Mouse (Mus musculus): ENCODE measurements around the gene Mrpl22. TPM values are rescaled to one million over a fixed set of nuclear protein-coding genes. Genes with fewer than 3 reads are reported as not detected.
"Not testable (repeated sequence)": the region's sequence is repeated elsewhere in the genome, so short reads cannot be mapped to it uniquely, and the experiment has no call there.

The Mrpl22 gene
- total RNA-seq, 2 experiments from 2014 or later, result 30.3 to 34.9 TPM

- not testable (repeated sequence) for DNase-seq (ENCODE audit: low spot score in 2 of 2)
Observed at GRCm38 (mm10) chr11:58179986-58180385, 8.5 kb downstream of the Mrpl22 start.

DNA sequence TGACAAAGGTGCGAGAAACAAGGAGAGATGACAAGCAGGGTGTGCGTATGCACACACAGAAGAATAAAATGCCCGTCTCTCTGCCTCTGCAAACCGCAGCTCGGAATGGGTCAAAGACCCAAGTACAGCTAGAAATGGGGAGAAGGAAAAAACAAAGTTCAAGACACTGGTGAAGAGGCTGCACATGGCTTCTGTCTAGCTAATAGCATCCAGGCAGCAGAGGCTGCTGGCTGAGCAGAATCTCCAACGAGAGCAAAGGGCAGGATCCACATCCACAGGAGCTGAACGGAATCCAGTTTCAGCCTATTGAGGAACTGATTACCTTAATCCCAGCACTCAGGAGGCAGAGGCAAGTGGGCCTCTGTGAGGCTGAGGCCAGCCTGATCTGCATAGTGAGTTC lies 9.3 kb downstream of the Mrpl22 start:
- no peak for DNase-seq (ENCODE audit: low spot score in 2 of 2)

DNA sequence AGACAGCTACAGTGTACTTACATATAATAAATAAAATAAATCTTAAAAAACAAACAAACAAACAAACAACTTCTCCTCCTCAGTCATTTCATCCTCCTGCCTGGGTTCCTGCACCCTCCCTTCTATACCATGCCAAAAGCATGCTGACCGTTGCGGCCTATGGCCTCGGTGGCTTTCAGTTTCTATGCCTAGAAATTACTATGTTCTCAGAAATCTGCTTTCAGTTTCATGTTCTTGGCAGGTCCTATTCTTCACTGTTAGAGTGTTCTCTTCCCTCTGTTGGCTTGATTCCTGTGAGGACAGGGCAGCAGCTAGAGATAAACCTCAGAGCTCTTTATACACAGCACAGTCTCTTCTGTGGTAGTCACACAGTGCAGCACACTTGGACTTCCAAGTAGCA lies 12.1 kb downstream of the Mrpl22 start:
- no peak for DNase-seq (ENCODE audit: low spot score in 2 of 2)

DNA sequence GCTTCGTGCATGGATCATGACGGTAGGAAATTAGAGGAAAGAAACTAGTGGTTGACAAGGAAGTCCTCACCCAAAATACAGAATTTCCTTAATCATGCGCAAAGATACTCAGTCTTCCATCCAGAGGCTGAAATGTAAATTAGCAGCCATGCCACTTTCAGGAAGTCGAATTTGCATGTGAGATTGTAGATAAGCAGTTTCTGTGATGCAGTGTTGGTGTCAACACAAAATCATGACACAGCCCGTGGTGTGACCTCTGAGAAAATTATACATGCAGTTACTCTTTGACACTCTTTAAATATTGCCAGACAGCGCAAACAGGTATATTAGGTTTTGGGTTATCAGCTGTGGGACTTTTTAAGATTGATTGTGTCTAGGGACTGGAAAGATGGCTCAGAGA lies 18.2 kb downstream of the Mrpl22 start:
- DNase-seq (ENCODE audit: low spot score in 2 of 2), result no peak

DNA sequence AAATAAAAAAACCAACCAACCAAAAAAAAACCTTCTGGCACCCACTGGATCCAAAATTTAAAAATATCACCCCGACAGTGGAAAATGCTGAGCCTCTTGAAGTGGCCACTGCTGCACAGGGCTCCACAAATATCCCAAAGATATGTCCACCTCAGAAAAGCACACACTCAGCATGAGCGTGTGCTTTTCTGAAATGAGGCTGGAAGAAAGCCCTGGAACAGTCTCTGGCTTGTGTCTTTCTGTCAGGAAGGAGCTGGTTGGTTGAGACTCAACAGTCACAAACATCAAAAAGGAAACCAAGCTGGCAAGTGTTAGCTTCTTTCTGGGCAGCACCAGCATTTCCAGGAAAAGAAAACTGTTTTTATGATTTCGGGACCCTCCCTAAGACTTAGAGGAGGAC lies 21.9 kb downstream of the Mrpl22 start:
- DNase-seq (ENCODE audit: low spot score in 2 of 2), result no peak

DNA sequence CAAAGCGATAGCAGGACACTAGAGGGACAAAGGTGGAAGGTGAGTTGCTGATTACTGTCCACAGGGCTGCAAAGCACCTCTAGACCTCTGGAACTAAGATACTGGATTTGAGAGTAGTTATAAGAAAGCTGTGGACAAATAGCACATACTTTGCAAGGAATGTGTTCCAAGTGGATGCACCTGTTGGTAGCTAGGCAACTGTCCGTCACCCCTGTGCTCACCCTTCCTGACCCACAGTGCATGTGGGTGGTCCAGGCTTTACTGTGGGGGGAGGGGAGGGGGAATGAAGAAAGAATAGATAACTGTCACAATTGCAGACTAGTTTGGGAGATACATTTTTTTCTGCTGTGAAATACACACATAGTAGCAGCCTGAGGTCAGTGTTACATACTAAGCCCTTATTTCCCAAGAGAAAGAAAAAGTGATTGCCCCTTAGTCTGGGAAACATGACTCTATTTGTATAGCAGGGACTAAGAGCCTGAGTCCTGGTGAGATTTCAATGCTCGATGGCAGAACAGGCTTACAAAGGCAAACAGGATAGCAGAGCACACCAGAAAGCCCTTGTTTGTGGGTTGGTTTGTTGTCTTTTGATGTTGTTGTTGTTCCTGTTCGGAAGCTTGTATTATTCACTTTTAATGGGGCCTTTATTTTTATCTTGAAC lies 22.5 kb downstream of the Mrpl22 start:
- DNase-seq (ENCODE audit: low spot score in 2 of 2), result no peak

DNA sequence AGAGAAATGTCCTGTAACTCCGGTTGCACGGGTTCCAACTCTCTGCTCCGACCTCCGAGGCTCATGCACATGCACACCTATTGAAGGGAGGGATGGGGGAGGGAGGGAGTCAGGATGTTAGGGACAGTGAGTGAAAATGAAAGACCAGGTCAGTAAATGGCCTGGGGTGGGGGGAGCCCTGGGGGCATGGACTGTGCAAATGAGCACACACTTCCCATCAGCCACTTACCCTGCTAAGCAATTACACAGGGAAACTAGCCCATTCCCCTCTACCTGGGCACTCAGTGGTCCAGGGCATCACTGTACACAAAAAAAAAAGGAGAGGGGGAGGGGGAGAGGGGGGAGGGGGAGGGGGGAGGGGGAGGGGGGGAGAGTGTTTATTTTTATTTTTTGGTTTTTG lies 27.2 kb downstream of the Mrpl22 start:
- no peak for DNase-seq (ENCODE audit: low spot score in 2 of 2)

DNA sequence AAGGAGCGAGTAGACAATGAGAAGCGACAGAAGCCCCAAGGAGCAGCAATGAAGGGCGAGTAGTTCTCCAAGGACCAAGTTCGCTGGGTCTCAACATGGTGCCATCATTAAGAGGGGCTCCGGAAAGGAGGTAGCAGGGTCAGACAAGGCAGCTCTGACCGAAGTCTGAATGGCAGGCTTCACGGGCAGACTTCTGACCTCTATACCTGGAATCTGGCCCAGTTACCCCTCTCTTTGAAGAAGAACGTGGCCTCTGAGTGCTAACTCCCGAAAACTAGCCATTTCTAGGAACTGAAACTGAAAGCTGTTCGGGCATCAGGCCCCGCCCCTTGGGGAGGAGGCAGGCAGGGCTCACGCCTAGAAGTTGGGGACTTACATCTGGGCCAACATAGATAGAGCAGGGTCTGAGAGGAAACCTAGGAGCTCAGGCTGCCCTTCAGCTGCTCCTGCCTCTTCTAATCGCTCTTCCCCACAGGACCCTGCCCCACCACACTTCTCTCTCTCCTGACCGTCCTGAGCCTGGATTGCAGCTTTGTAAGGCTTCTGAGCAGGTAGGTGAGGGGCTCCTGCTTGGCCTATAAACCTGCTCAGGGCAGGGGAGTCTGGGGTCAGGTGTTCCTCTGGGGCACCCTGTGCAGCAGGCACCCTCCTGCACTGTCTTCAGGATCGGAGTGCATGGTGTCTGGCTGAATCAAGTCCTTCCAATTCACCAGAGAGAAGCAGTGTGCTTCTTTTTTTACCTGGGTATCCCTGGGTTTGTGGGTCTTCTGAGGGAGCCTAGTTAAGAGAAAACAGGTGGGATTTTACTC lies 28.0 kb downstream of the Mrpl22 start, which contains the start of the genes Igtp and Irgm2:
Igtp (plus strand) TSS at position 328 of the 809 bp plus-strand sequence.
Irgm2 (plus strand) TSS at position 390 of the 809 bp plus-strand sequence.
- DNase-seq (ENCODE audit: low spot score in 2 of 2), result peak; percentile 39 to 53

GRCm38 (mm10) chr11:58200226-58200625 lies 28.8 kb downstream of the Mrpl22 start:
- DNase-seq (ENCODE audit: low spot score in 2 of 2), result no peak

- no peak for DNase-seq (ENCODE audit: low spot score in 2 of 2)
Observed at GRCm38 (mm10) chr11:58201052-58201451, 29.6 kb downstream of the Mrpl22 start.

DNA sequence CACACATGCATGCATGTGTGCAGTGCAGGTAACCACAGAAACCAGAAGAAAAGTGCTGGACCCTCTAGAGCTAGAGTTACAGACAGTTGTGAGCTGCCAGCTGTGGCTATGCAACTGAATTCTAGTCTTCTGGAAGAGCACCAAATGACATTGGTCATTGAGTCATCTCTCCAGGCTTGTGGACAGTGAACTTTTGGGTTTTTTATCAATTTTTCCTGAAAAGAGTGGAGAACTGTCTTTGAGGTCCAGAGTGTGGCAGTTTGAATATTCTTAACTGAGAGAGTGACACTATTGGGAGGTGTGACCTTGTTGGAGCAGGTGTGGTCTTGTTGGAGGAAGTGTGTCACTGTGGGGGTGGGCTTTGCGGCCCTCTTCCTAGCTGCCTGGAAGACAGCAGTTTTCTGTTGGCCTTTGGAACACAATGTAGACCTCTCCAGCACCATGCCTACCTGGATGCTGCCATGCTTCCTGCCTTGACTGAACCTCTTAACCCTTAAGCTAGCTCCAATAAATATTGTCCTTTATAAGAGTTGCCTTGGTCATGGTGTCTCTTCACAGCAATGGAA lies 38.9 kb downstream of the Mrpl22 start:
- DNase-seq (ENCODE audit: low spot score in 2 of 2), result no peak

DNA sequence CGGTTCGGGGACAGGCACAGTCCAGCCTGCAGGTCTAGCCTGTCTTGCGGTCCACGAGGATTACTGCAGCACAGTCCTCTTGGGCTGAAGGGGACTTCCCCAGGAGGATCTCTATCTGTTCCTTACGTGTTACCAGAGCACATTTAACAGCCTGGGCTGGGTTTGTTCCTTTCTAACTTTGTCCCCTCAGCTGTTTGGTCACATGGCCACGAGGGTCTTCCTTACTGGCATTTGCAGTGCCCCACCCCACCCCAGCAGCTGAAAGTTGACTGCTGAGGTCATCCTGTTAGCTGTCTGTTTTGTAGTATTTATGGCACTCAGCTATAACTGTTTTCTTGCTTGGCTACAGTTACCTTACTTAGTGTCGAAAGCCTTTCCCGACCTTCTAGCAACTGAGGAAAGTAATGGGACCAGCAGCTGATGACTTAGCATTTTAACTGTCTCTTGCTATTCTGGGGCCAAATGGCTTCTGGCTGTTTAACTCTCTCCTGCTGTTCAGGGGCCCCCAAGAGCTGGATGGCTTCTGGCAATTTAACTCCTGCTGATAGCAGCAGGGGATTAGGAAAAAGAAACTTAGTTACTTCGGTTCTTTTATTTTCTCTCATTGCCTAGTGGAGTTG lies 39.7 kb downstream of the Mrpl22 start:
- no peak for DNase-seq (ENCODE audit: low spot score in 2 of 2)

- no peak for DNase-seq (ENCODE audit: low spot score in 2 of 2)
Observed at GRCm38 (mm10) chr11:58211682-58212067, 40.2 kb downstream of the Mrpl22 start.

DNA sequence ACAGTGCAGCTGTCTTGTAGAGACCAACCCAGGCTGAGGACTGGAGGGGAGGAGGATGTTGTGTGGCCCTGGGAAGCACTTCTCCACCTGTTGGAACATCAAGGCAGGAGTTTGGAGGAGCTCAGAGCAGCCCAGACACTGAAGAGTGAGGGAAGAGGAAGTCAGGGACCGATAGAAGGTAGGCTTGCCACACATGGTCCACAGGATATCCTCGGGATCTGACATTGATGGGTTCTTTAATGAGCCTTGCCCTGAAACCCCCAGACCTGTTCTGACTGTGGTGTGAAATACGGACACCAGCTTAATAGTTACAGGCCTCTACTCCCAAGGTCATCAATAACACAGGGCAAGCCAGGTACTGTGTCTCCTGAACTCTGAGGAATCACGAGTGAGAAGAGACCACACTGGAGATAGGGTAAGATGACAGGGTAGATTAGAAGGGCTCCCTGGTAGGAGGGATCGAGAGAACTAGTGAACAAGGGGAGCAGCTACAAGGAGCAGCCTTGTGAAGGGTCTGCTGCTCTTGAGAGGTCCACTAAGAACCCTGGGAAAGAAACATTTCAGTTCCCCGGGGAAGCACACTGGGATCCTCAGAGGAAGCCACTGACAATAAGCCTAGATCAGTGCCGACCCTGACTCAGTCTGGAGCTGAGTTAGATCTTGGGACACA lies 42.3 kb downstream of the Mrpl22 start:
- no peak for DNase-seq (ENCODE audit: low spot score in 2 of 2)

GRCm38 (mm10) chr11:58214391-58215048 lies 43.1 kb downstream of the Mrpl22 start:
- DNase-seq (ENCODE audit: low spot score in 2 of 2), result peak; percentile 46 to 59

- not testable (repeated sequence) for DNase-seq (ENCODE audit: low spot score in 2 of 2)
Observed at GRCm38 (mm10) chr11:58215049-58215430, 43.6 kb downstream of the Mrpl22 start.

DNA sequence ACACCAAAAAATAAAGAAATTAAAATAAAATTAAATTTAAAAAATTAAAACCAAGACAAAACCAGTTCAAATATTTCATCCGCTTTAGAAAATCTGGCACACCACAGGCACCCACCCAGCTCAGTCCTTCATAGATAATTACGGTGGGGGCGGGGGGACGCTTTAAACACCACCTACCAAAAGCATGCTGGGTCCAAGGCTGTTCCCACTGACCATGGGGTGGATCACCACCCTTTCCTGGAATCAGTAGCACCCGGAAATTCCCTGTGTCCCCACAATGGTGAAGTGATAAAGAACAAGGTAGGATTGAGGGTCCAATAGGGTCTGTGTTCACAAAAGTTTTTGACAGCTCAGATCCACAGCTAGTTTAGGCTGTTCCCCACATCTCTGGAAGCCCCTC lies 44.4 kb downstream of the Mrpl22 start:
- no peak for DNase-seq (ENCODE audit: low spot score in 2 of 2)

DNA sequence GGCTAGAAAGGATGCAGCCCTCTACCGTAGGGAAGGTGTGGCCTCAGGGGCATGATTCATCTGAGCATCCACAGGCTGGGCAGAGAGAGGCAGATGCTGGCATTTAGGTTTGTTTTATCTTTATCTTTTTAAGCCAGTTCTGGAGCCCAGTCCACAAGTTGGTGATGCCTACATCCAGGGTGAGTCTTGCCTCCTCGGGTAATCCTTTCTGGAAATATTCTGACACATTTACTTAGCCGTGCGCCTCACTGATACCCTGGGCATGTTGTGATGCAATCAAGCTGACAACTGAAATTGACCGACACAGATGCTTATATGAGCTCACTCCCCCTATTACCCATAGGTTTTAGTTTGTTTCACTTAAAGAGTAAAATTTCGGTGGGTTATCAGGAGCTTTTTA lies 45.4 kb downstream of the Mrpl22 start:
- no peak for DNase-seq (ENCODE audit: low spot score in 2 of 2)

DNA sequence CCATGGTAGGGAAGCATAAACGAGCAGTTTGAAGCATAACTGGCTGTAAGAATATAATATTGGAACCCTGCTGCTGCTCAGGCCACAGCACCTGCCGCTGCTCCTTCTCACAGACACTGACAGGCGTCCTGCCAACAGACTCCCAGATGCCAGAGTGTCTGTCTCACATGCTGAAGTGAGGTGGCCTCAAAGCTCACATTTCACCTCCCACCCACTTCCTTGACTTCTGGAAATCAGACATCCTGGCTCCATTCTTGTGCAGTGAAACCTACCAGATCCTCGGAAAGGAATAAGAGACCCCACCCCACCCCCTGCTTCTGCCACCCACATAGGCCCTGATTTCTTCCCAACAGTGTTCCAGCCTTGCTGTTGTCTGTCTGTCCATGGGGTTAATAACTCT lies 52.3 kb downstream of the Mrpl22 start:
- DNase-seq (ENCODE audit: low spot score in 2 of 2), result peak in 1 of 2 experiments; percentile 19

- DNase-seq (ENCODE audit: low spot score in 2 of 2), result no peak
Observed at GRCm38 (mm10) chr11:58224313-58224712, 52.9 kb downstream of the Mrpl22 start.

GRCm38 (mm10) chr11:58224872-58225271 lies 53.4 kb downstream of the Mrpl22 start:
- DNase-seq (ENCODE audit: low spot score in 2 of 2), result not testable (repeated sequence)
